Mouse (Mus musculus): ENCODE results near the gene Ptk7.

The Ptk7 gene

DNA sequence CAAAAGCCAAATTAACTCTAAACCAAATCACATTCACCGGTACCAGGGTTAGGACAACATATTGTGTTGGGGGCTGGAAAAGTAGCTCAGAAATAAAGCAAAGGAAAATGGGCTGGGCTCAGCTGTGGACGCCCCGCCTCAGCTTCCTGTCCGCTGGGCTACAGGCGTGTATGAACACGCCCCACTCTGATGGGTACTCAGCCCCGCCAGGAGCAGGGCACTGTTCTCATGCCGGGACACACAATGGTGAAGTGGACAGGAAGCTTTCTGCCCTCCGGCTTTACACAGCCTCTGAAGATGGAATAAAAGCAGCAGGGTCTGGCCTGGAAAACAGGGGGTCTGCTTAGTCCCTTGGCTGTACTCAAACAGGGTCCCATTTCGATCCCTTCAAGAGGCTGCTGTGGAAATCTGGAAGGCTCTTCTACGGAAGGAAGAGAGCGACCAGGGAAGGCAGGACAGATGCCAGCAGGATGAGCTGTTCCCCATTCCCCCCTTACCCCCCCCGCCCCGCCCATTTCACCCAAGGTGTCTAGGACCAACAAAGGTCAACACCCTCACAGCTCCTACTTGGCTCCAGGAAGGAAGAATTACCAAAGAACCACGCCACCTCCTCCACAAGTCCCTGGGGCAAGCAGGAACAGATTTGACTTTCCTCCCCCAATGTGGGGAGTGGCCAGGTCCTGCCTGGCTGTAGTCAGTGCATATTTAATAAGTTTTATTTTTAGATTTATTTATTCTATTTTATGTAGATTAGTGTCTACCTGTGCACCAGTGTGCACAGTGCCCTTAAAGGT lies 19.4 kb downstream of the Ptk7 start:
- DNase-seq (ENCODE audit: extremely low spot score, low spot score): no peak

DNA sequence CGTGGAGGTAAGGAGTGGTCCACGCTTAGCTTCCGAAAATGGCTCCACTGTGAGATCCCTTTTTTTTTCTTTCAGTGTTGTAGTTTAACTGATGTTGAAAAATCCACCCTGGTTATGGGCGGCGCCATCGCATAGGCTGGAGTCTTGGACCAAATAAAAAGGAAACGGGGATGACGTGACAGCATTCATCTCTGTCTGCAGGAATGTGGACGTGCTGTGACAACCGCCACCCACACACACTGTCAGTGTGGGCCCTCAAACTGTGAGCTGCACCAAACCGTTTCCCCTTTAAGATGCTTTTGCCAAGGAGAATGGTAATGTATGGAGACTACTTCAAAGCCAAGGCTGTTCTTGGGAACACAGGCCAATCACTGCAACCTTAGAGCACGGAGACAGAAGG lies 23.3 kb downstream of the Ptk7 start:
- DNase-seq (ENCODE audit: extremely low spot score, low spot score): no peak

DNA sequence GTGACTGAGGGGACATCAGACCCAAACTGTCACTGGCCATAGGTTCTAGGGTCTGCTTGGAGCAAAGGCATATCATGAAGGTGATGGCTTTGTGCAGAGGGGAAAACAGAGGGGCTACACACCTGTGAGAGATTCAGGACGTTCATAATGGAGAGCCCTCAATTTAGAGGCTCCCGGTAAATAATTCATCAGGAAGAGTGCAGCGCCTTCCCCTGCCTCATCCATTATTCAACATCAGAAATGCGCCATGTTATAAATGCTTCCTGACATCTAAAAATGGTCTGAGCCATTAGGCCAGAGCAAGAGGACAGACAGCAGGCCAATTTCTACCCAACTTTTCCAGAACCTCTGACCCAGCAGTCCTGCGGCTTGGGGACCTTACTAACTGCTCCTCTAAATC lies 24.2 kb downstream of the Ptk7 start:
- no peak for DNase-seq (ENCODE audit: extremely low spot score, low spot score)

DNA sequence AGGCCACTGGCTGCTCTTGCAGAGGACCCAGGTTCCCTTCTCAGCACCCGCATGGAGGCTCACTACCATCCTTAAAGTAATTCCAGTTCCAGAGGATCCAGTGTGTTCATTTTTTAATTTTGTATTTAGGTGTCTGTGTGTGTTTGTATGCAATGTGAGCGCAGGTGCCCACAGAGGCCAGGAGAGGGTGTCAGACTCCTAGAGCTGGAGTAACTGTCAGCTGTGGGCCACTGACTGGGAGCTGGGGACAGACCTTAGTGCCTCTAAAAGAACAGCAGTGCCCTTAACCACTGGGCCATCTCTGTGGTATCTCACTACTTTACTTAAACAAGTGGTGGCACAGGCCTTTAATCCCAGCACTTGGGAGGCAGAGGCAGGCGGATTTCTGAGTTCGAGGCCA lies 26.1 kb downstream of the Ptk7 start:
- DNase-seq (ENCODE audit: extremely low spot score, low spot score): no peak

DNA sequence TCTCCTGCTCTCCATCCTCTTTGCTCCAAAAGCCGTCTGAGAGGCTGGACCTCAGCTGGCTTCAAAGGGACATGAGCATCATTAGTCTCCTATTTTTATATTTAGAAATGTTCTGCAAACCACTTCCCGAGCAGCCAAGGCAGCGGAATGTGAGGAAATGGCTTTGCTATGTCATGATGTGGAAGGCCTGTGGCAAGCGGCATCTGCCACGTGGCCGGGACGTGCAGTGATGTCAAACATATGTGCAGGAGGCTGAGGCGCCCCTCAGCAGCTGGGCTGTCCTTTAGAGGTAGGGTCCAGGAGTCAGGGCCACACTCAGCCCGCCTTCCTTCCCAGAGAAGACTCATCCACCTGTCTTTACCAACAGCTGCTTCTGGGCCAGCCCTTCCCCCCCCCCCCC lies 27.1 kb downstream of the Ptk7 start:
- DNase-seq (ENCODE audit: extremely low spot score, low spot score): no peak

DNA sequence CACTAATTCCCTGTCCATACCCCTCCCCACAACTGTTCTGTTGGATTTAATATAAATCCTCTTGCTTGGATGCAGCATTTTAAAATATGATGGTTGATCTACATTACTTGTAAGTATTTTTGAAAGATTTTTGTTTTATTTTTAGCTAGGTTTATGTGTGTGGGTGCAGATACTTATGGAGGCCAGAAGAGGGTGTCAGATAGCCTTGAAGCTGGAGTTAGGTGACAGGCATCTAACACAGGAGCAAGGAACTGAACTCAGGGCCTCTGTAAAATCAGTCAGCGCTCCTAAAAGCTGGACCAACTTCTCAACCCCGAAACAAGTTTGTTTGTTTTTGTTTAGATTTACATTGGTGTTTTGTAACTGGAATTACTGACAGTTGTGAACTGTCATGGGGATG lies 28.7 kb downstream of the Ptk7 start:
- DNase-seq (ENCODE audit: extremely low spot score, low spot score): no peak

DNA sequence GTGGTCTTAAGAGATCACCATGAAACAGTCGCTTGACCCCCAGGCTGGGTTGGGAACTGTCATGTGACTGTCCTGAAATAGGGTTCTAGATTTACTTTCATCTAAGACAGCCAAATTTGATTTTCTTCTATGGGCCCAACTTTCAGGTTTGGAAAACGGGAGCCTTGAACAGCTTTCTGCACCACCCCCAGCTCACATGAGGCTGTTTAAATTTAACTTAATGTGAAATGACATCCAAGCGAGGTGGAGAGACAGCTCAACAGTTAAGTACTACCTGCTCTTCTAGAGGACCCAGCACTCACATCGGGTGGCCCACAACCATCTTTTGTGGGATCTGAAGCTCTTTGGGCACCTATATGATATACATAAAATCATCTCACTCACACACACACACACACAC lies 30.3 kb downstream of the Ptk7 start:
- DNase-seq (ENCODE audit: extremely low spot score, low spot score): no peak

DNA sequence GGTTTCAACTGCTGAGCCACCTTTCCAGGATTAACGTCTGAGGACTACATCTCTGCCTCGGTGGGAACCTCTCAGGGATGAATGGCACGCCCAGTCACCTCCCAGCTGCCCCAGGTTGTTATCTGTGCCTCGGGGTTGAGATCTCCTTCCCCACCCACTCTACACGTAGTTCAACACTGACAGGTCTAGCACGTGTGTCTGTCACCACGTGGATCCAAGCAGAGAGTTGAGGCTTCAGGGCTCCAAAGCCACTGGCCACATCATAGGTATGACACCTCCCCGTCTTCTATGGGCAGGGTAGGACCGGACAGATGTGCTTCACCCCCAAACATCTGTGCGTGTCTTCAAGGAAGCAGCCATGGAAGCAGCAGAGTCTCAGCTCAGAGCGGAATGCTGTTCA lies 31.3 kb downstream of the Ptk7 start:
- DNase-seq (ENCODE audit: extremely low spot score, low spot score): no peak

DNA sequence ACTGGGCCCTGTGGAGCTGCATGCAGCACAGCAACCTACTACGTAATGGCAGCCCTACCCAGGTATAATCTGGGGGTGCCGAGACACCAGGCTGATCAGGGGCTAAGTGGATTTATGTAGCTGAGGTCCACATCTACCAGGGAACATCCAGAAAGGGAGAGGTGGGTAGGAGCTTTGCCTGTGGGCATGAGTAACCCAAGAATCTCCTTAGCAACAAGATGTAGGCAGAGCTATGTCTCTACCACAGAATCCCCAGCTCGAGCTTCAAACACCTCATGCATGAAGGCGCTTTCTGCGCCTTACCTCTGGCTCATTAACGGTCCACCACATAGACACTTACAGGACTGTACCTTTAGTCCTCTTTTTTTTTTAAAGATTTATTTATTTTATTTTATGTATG lies 34.0 kb downstream of the Ptk7 start:
- DNase-seq (ENCODE audit: extremely low spot score, low spot score): no peak

DNA sequence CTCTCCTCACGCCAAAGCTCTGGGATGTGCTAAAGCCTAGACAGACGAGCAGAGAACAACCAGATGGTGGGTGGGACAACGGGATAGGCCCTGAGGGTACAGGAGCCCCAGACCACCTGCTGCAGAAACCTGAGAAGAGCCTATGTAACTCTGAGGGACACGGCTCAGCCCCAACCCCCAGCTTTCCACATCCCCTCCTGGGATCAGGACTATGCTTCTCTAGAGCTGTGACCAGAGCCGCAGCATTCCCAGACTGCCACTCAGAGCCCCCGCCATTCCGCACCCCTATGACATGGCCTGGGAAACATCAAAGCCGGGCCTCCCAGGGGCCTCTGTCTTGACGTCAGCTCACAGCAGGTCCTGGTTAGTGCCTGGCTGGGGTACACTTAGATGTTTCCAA lies 34.7 kb downstream of the Ptk7 start:
- no peak for DNase-seq (ENCODE audit: extremely low spot score, low spot score)

DNA sequence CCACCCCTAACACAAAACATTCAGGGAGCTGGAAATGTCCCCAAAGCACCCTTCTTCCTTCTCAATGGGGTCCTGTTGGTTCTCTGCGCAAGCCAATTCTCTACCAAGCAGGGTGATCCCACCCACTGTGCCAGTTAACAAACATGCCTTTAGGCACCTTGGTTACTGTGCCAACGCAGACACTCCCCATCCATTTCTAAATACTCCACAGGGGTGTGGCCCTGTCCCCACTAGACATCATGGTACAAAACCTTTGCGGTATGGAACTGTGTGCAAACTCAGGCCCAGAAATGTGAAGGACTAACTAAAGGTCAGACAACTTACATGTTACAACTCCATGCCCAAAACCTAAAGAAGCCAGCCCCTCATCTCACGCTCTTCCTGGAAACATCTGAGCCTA lies 36.2 kb downstream of the Ptk7 start:
- no peak for DNase-seq (ENCODE audit: extremely low spot score, low spot score)

DNA sequence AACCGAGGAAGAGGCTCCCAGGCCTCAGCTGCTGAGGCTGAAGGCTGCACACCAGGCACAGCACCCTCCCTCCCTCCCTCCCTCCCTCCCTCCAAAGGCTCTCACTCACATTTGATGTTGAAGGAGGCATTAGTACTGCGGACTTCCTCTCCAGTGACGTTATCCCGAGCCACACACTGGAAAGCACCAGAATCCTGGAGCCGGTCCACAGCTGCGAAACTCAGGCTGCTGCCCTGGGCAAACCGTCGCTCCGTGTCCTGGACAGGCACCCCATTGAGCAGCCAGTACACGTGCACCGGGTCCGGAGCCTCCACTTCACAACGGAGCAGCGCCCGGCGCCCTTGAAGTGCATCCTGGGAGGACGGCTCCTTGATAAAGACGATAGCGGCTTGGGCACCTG lies 37.9 kb downstream of the Ptk7 start:
- no peak for DNase-seq (ENCODE audit: extremely low spot score, low spot score)

DNA sequence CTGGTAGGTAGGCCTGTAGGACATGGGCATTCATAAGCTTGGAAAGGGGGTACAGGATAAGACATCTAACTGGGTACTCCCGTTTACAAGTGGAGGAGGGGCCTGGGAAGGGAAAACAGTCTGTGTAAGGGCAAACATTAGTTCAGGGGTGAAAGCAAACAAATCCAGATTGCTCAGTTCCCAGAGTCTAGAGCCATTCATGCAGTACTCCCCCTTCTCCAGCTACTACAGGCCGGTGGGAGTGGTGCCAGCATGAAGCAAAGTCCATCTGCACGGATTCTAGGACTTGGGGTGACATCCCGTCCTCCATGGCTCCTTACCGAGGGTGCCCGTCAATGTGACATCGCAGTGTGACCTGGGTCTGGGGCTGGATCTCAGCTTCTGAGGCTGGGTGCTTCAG lies 38.9 kb downstream of the Ptk7 start:
- no peak for DNase-seq (ENCODE audit: extremely low spot score, low spot score)

DNA sequence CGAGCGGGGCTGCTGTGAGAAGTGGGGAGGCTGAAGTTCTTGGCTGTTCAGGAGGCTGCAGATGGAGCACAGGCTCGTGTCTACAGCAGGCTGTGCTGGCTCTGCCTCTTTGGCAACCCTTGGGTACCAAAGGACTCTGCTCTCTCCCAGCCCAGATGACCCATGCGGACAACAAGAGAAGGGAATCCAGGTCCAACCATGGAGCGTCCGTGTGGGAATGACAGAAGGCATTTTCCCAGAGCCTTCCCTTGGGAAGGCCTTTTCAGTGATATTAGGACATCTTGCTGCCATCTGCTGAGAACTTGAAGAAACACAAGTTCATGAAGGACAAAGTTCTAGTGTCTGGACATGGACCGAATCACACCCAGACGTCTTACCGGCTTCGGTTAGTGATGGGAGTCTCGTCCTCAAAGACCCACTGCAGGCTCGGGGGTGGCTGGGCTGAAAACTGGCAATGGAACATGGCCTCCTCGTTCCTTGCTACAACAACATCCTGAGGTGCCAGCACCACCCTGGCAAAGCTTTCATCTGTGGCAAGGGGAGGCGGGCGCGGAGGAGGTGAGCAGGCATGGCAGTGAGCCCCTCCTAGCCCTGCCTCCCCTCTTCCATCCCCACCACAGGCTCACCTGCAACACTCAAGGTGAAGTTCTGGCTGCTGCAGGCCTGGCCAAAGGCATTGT lies 39.5 kb downstream of the Ptk7 start:
- no peak for DNase-seq (ENCODE audit: extremely low spot score, low spot score)

DNA sequence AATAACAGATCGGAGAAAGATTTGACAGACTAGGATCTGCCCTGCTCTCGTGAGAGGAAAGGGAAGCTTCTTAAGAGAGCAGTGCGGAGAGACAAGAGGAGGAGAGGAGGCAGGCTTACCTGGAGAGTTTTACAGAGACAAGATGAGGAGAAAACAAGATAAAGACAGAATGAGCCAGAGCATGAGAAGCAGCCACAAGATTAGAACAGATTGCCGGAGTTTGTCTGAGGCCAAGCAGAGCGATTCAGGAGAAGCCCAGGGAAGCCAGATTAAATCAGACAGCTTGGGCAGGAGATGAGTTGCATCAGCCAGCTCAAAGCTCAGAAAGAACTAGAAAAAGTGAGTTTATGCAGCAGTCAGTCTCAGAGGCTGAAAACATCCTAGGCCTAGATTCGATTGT lies 40.4 kb downstream of the Ptk7 start:
- no peak for DNase-seq (ENCODE audit: extremely low spot score, low spot score)

DNA sequence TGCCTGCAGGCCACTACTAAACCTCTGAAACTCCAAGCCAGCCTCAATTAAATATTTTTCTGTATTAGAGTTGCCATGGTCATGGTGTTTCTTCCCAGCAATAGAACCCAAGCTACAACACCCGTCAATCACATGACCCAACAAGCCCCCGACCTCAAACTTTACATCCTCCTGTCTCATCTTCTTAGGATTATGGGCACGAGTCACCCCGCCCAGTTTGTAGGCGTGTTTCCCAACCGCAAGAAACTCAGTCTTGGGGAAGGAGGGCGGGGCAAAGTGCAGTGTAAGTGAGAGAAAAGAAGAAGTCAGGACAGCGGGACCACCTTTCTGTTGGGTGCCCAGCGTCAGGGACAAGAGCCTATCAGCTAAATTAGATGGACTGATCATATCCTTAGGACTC lies 41.1 kb downstream of the Ptk7 start:
- DNase-seq (ENCODE audit: extremely low spot score, low spot score): no peak

DNA sequence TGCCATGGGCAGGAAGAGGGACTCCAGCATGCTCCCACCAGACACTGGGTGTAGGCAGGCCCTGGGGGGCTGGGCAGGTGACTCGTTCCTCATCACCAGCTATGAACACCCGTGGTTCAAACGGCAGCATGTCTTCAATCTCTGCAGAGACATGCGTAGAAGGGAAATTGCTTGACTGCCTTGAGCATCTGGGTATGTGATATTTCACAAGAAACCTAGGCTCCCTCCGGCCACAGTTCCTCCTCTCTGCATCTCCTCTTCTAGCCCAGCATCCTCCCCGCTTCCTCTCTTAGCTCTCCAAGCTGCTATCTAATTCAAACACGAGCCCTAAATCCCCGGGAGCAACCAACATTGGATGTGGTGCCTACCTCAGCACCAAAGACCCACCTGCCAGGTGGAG lies 43.0 kb downstream of the Ptk7 start:
- DNase-seq (ENCODE audit: extremely low spot score, low spot score): no peak

DNA sequence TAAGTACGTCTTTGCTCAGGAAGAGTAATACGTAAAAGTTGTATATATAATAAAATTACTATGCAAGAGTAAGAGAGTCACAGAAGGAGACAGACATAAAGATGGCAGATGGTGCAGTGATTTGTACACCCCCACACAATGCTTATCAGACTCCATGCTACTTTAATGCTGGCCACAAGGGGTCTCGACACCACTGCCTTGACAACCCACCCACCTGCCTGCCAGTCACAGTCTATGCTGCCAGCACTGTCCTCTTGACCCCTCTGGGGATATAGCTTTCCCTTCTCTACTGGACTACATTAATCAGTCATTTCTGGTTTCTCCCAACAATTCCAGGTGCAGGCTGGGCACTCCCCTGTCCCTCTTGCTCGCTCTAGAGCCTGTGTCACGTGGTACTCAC lies 50.7 kb downstream of the Ptk7 start:
- DNase-seq (ENCODE audit: extremely low spot score, low spot score): no peak

DNA sequence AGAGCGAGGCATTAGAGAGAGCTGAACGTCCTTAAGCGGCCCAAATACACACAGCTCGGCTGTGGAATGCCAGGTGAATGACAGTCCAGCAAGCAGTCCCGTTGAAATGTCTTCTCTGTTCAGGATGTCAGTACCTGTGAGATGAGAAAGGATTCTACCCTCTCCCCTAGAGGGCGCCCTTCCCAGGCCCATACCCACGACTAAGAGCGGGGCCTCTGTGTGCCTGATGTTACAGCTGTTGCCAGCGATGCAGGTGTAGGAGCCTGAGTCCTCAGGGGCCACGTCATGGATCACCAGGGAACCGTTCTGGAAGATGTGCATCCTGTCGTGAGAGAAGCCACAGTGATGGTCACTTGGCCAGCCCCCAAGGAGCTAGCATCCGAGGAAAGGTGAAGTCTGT lies 53.2 kb downstream of the Ptk7 start:
- no peak for DNase-seq (ENCODE audit: extremely low spot score, low spot score)

DNA sequence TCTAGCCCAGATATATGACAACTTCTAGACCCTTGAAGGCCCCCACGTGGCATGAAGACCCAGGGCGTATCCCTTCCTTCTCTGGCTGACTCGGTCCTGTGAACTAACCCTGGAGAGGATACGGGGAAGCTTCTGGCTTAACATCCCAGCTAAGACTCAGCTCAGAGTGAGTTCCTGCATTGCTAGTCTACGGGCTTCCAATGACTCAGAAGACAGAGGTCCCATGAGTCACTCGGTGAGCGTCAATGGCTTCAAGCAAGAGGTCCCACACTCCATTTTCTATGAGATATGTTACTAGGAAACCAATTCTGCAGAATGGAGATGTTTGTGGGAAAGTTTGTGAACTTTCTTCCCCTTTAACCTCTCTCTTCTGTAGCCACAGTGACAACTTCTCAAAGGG lies 54.8 kb downstream of the Ptk7 start:
- DNase-seq (ENCODE audit: extremely low spot score, low spot score): no peak

DNA sequence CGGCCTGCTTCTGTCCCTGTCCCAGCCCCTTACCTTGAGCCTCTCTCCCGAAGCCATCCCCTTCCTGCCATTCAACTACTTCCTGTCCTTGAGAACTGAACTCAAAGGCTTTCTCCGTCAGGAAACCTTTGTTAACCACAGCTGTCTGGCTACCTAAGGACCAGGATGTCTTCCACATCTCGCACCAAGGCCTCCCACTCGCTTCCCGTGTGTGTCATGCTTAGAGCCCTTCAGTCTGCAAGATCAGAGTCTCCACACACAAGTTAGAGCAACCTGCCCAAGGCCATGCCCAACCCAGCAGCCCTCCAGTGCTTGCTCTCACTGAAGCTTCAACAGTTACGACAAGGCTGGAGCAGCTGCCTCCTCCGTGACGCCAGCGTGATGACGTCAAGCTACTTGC lies 58.3 kb downstream of the Ptk7 start:
- no peak for DNase-seq (ENCODE audit: extremely low spot score, low spot score)

DNA sequence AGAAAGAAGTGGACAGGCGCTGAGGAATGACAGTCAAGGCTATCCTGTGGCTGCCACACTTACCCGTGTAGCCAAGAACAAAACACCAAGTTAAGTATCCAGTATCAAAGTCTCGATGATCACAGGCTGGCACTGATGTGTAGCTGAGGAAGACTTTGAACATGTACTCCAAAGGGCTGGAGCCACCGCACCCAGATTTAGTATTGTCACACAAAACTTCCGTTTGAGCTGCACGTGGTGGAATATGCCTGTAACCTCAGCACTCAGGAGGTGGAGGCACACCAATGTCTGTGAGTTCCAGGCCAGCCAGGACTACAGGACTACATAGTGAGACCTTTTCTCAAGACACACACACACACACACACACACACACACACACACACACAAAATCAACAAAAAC lies 70.2 kb downstream of the Ptk7 start:
- DNase-seq (ENCODE audit: extremely low spot score, low spot score): no peak

DNA sequence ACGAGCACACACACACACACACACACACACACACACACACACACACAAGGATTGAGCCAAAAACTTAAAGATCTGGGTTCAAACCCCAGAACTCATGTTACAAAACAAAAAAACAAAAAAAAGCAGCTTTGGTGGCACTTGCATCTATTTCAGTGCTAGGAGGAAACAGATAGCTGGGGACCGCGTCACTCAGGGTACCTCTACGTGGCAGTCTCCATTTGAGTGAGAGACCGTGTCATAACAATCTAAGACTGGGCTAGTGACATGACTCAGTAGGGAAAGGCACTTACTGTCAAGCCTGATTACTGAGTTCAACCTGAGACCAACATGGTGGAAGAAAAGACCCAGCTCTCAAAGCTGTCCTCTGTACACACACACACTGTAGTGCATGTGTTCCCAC lies 71.2 kb downstream of the Ptk7 start:
- no peak for DNase-seq (ENCODE audit: extremely low spot score, low spot score)

All from neural tube, embryonic 10.5 days (tissue).